Mouse (Mus musculus) G1E (cell line): ENCODE data around the gene Tubal3. TPM values are rescaled to one million over a fixed set of nuclear protein-coding genes. Genes with fewer than 3 reads are reported as not detected.
A peak's percentile ranks its signal among the peaks of the same experiment; 100 is the strongest.

Experiments used
- ATAC-seq: 2 replicates; pipeline ENCODE4 v1.8.0; 2016; ENCODE audit warnings: mild to moderate bottlenecking; ENCODE audit not compliant: insufficient number of reproducible peaks, poor library complexity, low FRiP score, severe bottlenecking; ENCODE audit errors: extremely low read depth
- DNase-seq: peaks from one replicate; pipeline ENCODE4 v3.0.0; 2012; ENCODE audit warnings: low spot score
- H3K27me3 ChIP-seq: 2 replicates; pipeline ENCODE4 v1.6.1; 2012; ENCODE audit warnings: mild to moderate bottlenecking, low read length, inconsistent platforms; ENCODE audit not compliant: insufficient read depth
- H3K36me3 ChIP-seq: replicated peaks from 2 replicates; pipeline ENCODE3; 2012; ENCODE audit warnings: mild to moderate bottlenecking, inconsistent platforms
- H3K4me1 ChIP-seq: 2 replicates; pipeline ENCODE4 v1.6.1; 2012; ENCODE audit warnings: low read depth, low read length, inconsistent platforms, mixed read lengths; ENCODE audit not compliant: insufficient read depth
- H3K4me3 ChIP-seq: 2 replicates; pipeline ENCODE4 v1.5.1; 2012; ENCODE audit warnings: low read depth, mild to moderate bottlenecking, inconsistent platforms, low read length, moderate library complexity, mixed read lengths
- H3K9me3 ChIP-seq: replicated peaks from 2 replicates; pipeline ENCODE4 v1.6.1; 2012; ENCODE audit warnings: inconsistent platforms
- CTCF ChIP-seq: IDR thresholded peaks from 2 replicates; pipeline ENCODE4 v1.5.1; 2012; ENCODE audit warnings: low read depth, low read length, inconsistent platforms, mixed read lengths
- GATA1 ChIP-seq: IDR thresholded peaks from 2 replicates; pipeline ENCODE4 v1.6.1; 2012; ENCODE audit warnings: borderline replicate concordance, low read length, inconsistent platforms, mixed read lengths
- GATA2 ChIP-seq: IDR thresholded peaks from 2 replicates; pipeline ENCODE4 v1.6.1; 2012; ENCODE audit warnings: low read depth, low read length, inconsistent platforms, borderline replicate concordance
- POLR2AphosphoS5 ChIP-seq: IDR thresholded peaks from 2 replicates; pipeline ENCODE4 v1.6.1; 2012; ENCODE audit warnings: low read depth, low read length, inconsistent platforms; ENCODE audit not compliant: insufficient replicate concordance
- TAL1 ChIP-seq: conservative IDR thresholded peaks from 2 replicates; pipeline ENCODE4 v1.6.1; 2012; ENCODE audit warnings: low read depth, low read length, inconsistent platforms, mixed read lengths
- polyA plus RNA-seq: library from polyadenylated mRNA; stranded (reverse); fragments of >175 nt; gene quantifications from 2 replicates; pipeline ENCODE4 v1.2.3, GENCODE M21; 2012
- total RNA-seq, 2 experiments: library from RNA; stranded (forward) in 1 of 2; stranded (reverse) in 1 of 2; fragments of 200-1000 nt in 1 of 2; fragments of >200 nt in 1 of 2; fragmentation: Nextera tagmentation in 1 of 2; gene quantifications; 2 replicates each; pipeline ENCODE4 v1.2.3; 2014 to 2017

Gene Tubal3
- not detected in 2 replicates for total RNA-seq (2014; fragmentation: Nextera tagmentation)
- total RNA-seq (2017): 0.16 TPM in 1 of 2 replicates, not detected in the other
- not detected in 2 replicates for polyA plus RNA-seq

DNA sequence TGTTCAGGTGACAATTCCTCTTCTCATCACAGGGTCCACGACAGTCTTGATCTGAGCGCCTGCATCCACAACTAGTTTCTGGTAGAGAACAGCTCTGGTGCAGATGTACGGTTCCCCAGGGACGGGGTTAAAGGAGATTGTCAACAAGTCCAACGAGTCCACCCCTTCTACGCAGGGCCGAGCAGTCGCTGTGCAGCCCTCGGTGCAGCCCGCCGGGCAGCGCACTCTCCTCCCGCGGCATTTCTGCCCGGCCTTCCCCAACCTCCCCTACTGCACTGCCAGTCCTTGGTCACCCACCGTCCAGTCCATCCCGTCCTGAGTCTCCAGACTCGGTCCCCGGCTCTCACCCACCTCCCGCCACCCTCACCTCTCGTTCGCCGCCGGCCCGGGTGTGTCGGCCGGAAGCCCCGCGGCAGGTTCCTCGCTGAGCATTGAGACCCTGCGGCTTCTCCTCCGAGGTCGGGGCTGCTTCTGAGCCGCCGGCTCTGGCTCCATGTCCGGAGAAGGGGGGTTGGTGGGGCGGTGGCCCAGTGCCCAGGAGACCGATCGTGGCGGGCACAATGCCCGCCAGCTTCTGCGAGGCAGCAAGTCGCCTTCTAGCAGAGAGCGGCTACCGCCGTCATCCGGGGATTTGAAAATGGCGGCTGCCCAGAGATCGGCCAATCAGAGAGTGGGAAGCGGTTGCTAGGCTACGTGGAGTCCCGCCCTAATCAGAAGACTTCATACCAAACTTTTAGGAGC lies at the start of gene Tubal3, which contains the start of gene Net1:
Gene Tubal3 (plus strand): TSS at position 704 of the 741 bp plus-strand sequence.
Gene Net1 (minus strand): TSS at position 650 of the 741 bp plus-strand sequence.
- TF ChIP-seq TAL1 (no peak), POLR2AphosphoS5 (no peak), GATA1 (no peak), CTCF (no peak), GATA2 (no peak)
- H3K9me3 ChIP-seq: no peaks in the 10 kb centered on the region
- DNase-seq (peak; percentile 86), ATAC-seq (peak; percentile 91)
- peak within 1 kb of the TSS; percentile 98 for H3K4me3 ChIP-seq
- peaks cover 7% of the 10 kb centered on the region for H3K27me3 ChIP-seq
- peaks cover 22% of the 10 kb centered on the region for H3K36me3 ChIP-seq
- H3K4me1 ChIP-seq: peaks cover 27% of the 10 kb centered on the region

DNA sequence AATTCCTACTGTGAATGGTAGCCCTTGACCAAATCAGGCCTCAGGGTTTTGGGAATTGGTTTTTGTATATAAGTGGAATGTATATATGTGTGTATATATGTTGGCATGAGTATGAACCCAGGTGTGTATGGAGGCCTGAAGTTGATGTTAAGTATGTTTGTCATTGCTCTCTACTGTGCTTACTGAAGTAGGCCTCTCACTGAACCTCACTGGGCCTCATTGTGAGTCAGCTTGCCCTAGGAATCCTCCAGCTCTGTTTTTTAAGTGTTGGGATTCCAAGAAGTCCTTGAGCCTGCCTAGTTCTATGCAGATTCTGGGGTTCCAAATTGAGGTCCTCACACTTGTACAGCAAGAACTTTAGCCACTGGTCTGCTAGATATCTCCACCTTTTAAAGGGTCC lies 48.2 kb upstream of the Tubal3 start:
- no peaks in the 10 kb centered on the region for H3K9me3 ChIP-seq
- H3K4me1 ChIP-seq: no peaks in the 10 kb centered on the region
- DNase-seq: no peak
- ATAC-seq: no peak
- H3K27me3 ChIP-seq: no peaks in the 10 kb centered on the region; the same call in none of the 2 replicates
- no peak for TF ChIP-seq GATA1
- TF ChIP-seq GATA2: no peak
- no peak for TF ChIP-seq POLR2AphosphoS5
- no peak for TF ChIP-seq CTCF
- TF ChIP-seq TAL1: no peak
- no peak overlapping the region for H3K4me3 ChIP-seq
- no peaks in the 10 kb centered on the region for H3K36me3 ChIP-seq

DNA sequence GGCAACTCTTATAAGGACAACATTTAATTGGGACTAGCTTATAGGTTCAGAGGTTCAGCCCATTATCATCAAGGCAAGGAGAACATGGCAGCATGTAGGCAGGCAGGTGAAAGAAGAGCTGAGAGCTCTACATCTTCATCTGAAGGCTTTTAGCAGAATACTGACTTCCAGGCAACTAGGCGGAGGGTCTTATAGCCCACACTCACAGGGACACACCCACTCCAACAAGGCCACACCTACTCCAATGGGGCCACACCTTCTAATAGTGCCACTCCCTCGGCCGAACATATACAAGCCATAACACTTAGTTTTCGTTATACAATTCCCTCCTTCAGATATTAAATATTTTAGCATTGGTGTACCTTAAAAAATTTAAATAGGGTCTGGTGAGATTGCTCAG lies 45.2 kb upstream of the Tubal3 start:
- Histone ChIP-seq H3K4me1 (no peaks in the 10 kb centered on the region), H3K36me3 (no peaks in the 10 kb centered on the region), H3K27me3 (no peaks in the 10 kb centered on the region; the same call in 1 of the 2 replicates), H3K4me3 (no peak overlapping the region), H3K9me3 (no peaks in the 10 kb centered on the region)
- DNase-seq (no peak), ATAC-seq (no peak)
- TF ChIP-seq GATA2 (no peak), POLR2AphosphoS5 (no peak), GATA1 (no peak), CTCF (no peak), TAL1 (no peak)

DNA sequence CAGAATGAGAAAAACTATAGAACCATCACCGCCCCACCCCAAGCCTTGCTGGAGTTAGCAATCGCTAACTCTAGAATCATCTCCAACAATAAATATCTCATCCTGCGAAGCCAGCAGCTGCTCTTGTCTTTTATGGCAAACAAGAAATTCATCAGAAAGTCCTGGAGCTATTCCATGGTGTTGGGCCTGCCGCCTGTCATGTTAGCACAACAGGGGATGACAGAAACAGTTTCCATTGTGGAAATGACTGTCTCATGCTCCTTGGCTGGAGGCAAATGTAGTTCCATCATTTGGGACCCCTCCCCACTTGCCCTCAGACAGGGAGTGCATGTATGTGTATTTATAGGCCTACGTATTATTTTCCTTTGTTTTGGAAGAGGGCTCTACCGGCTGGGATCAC lies 41.6 kb upstream of the Tubal3 start:
- DNase-seq: no peak
- Histone ChIP-seq H3K36me3 (peaks cover 8% of the 10 kb centered on the region), H3K27me3 (no peaks in the 10 kb centered on the region), H3K4me1 (no peaks in the 10 kb centered on the region), H3K9me3 (no peaks in the 10 kb centered on the region), H3K4me3 (no peak overlapping the region)
- ATAC-seq: no peak
- TF ChIP-seq GATA2 (no peak), POLR2AphosphoS5 (no peak), CTCF (no peak), TAL1 (no peak)

DNA sequence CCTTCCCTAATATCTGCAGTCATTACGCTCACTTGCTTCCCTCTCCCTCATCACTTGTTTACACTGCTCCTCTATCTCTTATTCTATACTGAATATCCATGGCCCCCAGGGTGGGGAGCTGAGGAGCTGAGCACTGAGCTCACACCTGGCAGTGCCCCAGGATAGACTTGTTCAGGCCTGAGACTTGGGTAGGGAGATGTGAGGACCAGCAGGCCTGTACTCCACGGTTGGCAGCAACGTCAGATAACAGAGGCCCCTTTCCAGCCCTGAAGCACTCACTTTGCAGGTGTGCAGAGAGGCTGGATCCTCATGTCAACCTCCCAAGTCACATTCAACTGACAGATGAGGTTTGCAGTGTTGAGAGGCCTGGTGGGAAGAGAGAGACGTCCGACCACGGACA lies 40.9 kb upstream of the Tubal3 start:
- Histone ChIP-seq H3K4me3 (no peak overlapping the region), H3K36me3 (peaks cover 15% of the 10 kb centered on the region), H3K27me3 (no peaks in the 10 kb centered on the region), H3K9me3 (no peaks in the 10 kb centered on the region), H3K4me1 (no peaks in the 10 kb centered on the region)
- DNase-seq (no peak), ATAC-seq (no peak)
- no peak for TF ChIP-seq TAL1
- no peak for TF ChIP-seq POLR2AphosphoS5
- no peak for TF ChIP-seq CTCF

DNA sequence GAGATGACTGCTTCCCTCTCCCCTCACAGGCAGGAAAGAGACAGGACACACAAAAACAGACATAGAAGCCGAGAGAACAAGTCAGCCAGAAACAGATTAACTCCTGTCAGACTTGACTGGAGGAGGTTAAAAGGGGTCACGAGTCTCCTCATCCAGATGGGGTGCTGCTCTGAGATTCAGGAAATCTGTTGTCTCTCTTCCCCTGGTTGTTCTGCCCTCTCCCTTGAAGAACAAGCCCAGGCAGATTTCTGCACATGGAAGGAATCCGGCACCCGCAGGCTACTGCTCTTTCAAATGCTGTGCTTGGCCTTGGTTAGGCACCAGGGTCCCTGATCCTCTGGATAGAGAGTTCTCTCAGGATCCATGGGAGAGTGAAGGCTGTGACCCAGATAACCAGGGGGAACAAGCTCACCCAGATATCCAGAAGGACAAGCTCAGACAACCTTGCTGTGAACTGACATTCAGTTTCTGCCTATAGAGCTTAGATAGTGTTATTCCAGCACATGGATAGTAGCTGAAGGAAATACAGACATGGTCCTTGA lies 40.3 kb upstream of the Tubal3 start:
- no peak for TF ChIP-seq GATA1
- TF ChIP-seq GATA2: no peak
- TF ChIP-seq TAL1: no peak
- TF ChIP-seq POLR2AphosphoS5: no peak
- no peak for TF ChIP-seq CTCF
- Histone ChIP-seq H3K36me3 (peaks cover 16% of the 10 kb centered on the region), H3K4me1 (no peaks in the 10 kb centered on the region), H3K27me3 (no peaks in the 10 kb centered on the region), H3K9me3 (no peaks in the 10 kb centered on the region), H3K4me3 (no peak overlapping the region)
- ATAC-seq: no peak
- no peak for DNase-seq
